Mouse (Mus musculus) embryonic facial prominence, embryonic 15.5 days (tissue): ENCODE measurements at regions not wholly inside any gene's neighbourhood (a gene's known extent, or its start where the extent isn't known, plus 50 kb on each side); places are given as distances from the start of the nearest gene placed in this dataset.

Source experiments
- ATAC-seq: fragments of 200-750 bp; cut with Nextera tagmentation; 2 replicates; pipeline ENCODE4 v1.8.0; 2017; ENCODE audit warnings: low read depth, moderate TSS enrichment; ENCODE audit not compliant: insufficient number of reproducible peaks, low FRiP score, low TSS enrichment
- H3K27ac ChIP-seq: fragments of 300-500 bp; sonication (generic); replicated peaks from 2 replicates; pipeline ENCODE4 v1.5.1; 2015; ENCODE audit warnings: mild to moderate bottlenecking, inconsistent platforms
- H3K27me3 ChIP-seq: fragments of 300-500 bp; sonication (generic); 2 replicates; pipeline ENCODE4 v1.6.1; 2015; ENCODE audit warnings: inconsistent platforms
- H3K36me3 ChIP-seq: fragments of 300-500 bp; sonication (generic); 2 replicates; pipeline ENCODE4 v1.6.1; 2015; ENCODE audit warnings: mild to moderate bottlenecking, inconsistent platforms
- H3K4me1 ChIP-seq: fragments of 300-500 bp; sonication (generic); 2 replicates; pipeline ENCODE4 v1.6.1; 2015; ENCODE audit warnings: inconsistent platforms
- H3K4me2 ChIP-seq: fragments of 300-500 bp; sonication (generic); replicated peaks from 2 replicates; pipeline ENCODE4 v1.6.1; 2015; ENCODE audit warnings: mild to moderate bottlenecking, inconsistent platforms
- H3K4me3 ChIP-seq: fragments of 300-500 bp; sonication (generic); replicated peaks from 2 replicates; pipeline ENCODE4 v1.5.1; 2015; ENCODE audit warnings: mild to moderate bottlenecking, inconsistent platforms
- H3K9ac ChIP-seq: fragments of 300-500 bp; sonication (generic); 2 replicates; pipeline ENCODE4 v1.6.1; 2015; ENCODE audit warnings: inconsistent platforms
- H3K9me3 ChIP-seq: fragments of 300-500 bp; sonication (generic); replicated peaks from 2 replicates; pipeline ENCODE4 v1.6.1; 2016; ENCODE audit warnings: inconsistent platforms
- WGBS: fragments of 180-500 bp; shearing (Covaris S2); methylation state at CpG from one replicate; pipeline ENCODE4 v1.1.7; 2015; 5-methylcytosine and 5-hydroxymethylcytosine counted together

- Histone ChIP-seq H3K4me2 (no peak overlapping the region), H3K9ac (no peak overlapping the region), H3K4me3 (no peak overlapping the region), H3K27ac (no peak overlapping the region), H3K27me3 (no peaks in the 10 kb centered on the region), H3K36me3 (no peaks in the 10 kb centered on the region), H3K9me3 (no peaks in the 10 kb centered on the region), H3K4me1 (no peaks in the 10 kb centered on the region)
- 52% methylated on average over 8 of the region's 8 CpGs for WGBS
- no peak for ATAC-seq
These were observed 887.8 kb upstream of the Lrrc6 start for GRCm38 (mm10) chr15:67388514-67388913.

GRCm38 (mm10) chr15:67386896-67387295, 886.2 kb upstream of the Lrrc6 start:
- Histone ChIP-seq H3K9ac (no peak overlapping the region), H3K4me1 (no peaks in the 10 kb centered on the region), H3K9me3 (no peaks in the 10 kb centered on the region), H3K27ac (no peak overlapping the region), H3K36me3 (no peaks in the 10 kb centered on the region), H3K27me3 (no peaks in the 10 kb centered on the region), H3K4me3 (no peak overlapping the region), H3K4me2 (no peak overlapping the region)
- no peak for ATAC-seq

GRCm38 (mm10) chr15:67373599-67373998, 872.9 kb upstream of the Lrrc6 start:
- no peak for ATAC-seq
- WGBS: 55% methylated on average over 4 of the region's 4 CpGs
- Histone ChIP-seq H3K9ac (no peak overlapping the region), H3K9me3 (no peaks in the 10 kb centered on the region), H3K4me3 (no peak overlapping the region), H3K4me2 (no peak overlapping the region), H3K27ac (no peak overlapping the region), H3K4me1 (peaks cover 2% of the 10 kb centered on the region; the same call in 1 of the 2 replicates), H3K27me3 (no peaks in the 10 kb centered on the region), H3K36me3 (no peaks in the 10 kb centered on the region)

GRCm38 (mm10) chr15:67373030-67373429, 872.3 kb upstream of the Lrrc6 start:
- Histone ChIP-seq H3K36me3 (no peaks in the 10 kb centered on the region), H3K4me3 (no peak overlapping the region), H3K27me3 (no peaks in the 10 kb centered on the region), H3K9ac (no peak overlapping the region), H3K27ac (no peak overlapping the region), H3K9me3 (no peaks in the 10 kb centered on the region), H3K4me1 (peaks cover 2% of the 10 kb centered on the region; the same call in 1 of the 2 replicates), H3K4me2 (no peak overlapping the region)
- WGBS: 35% methylated on average over 8 of the region's 8 CpGs
- peak; percentile 39; the same call in 1 of the 2 replicates for ATAC-seq

GRCm38 (mm10) chr15:67364099-67364756, 863.5 kb upstream of the Lrrc6 start:
- ATAC-seq: no peak

GRCm38 (mm10) chr15:67361012-67361571, 860.4 kb upstream of the Lrrc6 start:
- WGBS: 3% methylated on average over 1 of the region's 1 CpGs
- Histone ChIP-seq H3K36me3 (no peaks in the 10 kb centered on the region), H3K4me1 (no peaks in the 10 kb centered on the region)

More at GRCm38 (mm10) chr15:67364099-67364756, 863.5 kb upstream of the Lrrc6 start:
- H3K27me3 ChIP-seq: no peaks in the 10 kb centered on the region
- no peak overlapping the region for H3K4me2 ChIP-seq
- no peak overlapping the region for H3K4me3 ChIP-seq
- WGBS: 44% methylated on average over 4 of the region's 4 CpGs
- H3K9ac ChIP-seq: no peak overlapping the region
- H3K27ac ChIP-seq: no peak overlapping the region
- H3K36me3 ChIP-seq: no peaks in the 10 kb centered on the region
- no peaks in the 10 kb centered on the region for H3K9me3 ChIP-seq
- H3K4me1 ChIP-seq: no peaks in the 10 kb centered on the region

DNA sequence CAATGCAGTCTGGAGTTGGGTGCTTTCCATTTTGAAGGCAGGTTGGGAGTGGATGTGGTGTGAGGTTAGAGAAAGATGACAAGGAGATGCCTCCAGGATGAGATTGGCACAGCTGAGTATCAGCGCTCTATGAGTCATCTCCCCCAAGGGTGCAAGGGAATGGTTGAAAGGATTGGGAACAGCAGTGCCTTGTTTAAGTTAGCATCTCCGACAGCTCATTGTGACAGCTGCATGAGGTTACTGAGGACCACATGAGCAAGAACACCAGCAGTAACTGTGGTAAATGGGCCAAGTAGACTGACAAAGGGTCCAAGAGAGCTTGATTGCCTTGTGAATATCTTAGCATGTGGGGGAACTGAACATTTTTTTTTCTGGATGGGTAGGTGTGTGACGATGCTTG, 857.2 kb upstream of the Lrrc6 start:
- H3K36me3 ChIP-seq: no peaks in the 10 kb centered on the region
- ATAC-seq: no peak
- no peak overlapping the region for H3K27ac ChIP-seq
- no peaks in the 10 kb centered on the region for H3K4me1 ChIP-seq
- WGBS: 70% methylated on average over 3 of the region's 3 CpGs
- no peak overlapping the region for H3K4me2 ChIP-seq
- no peaks in the 10 kb centered on the region for H3K9me3 ChIP-seq
- no peak overlapping the region for H3K9ac ChIP-seq
- H3K27me3 ChIP-seq: no peaks in the 10 kb centered on the region
- no peak overlapping the region for H3K4me3 ChIP-seq

More at GRCm38 (mm10) chr15:67361012-67361571, 860.4 kb upstream of the Lrrc6 start:
- Histone ChIP-seq H3K4me2 (no peak overlapping the region), H3K27ac (no peak overlapping the region), H3K9me3 (no peaks in the 10 kb centered on the region), H3K4me3 (no peak overlapping the region), H3K27me3 (no peaks in the 10 kb centered on the region), H3K9ac (no peak overlapping the region)
- ATAC-seq: no peak

GRCm38 (mm10) chr15:67355334-67355733, 854.6 kb upstream of the Lrrc6 start:
- H3K27ac ChIP-seq: no peak overlapping the region
- no peak for ATAC-seq
- H3K9me3 ChIP-seq: no peaks in the 10 kb centered on the region
- H3K36me3 ChIP-seq: no peaks in the 10 kb centered on the region
- H3K9ac ChIP-seq: no peak overlapping the region
- H3K4me3 ChIP-seq: no peak overlapping the region
- no peak overlapping the region for H3K4me2 ChIP-seq
- no peaks in the 10 kb centered on the region for H3K27me3 ChIP-seq
- no peaks in the 10 kb centered on the region for H3K4me1 ChIP-seq

DNA sequence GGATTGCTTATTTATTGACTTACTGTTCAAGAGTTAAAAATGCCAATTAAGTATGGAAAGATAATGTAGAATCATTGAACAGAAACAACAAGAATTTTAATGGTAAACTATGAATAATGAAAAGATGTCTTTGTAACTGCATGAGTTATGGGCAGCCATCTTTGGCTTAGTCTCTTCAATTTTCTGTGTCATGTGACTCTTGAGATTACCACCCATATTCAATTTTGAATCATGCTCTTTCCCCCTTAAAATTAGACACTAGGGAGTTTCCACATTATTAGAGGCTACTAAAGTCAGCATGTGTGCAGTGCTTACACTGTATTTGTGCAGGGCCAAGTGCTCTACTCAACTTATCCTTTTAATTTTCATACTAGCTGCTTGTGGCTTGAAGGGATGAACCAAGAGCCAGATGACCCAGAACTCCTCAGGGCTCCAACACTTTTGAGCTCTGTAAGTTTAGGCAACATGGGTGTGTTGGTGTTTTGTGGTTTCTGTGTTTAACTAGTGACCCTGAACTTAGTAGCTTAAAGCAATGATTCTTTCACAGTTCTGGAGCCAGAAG, 854.0 kb upstream of the Lrrc6 start:
- Histone ChIP-seq H3K36me3 (no peaks in the 10 kb centered on the region), H3K4me3 (no peak overlapping the region), H3K9me3 (no peaks in the 10 kb centered on the region), H3K9ac (no peak overlapping the region), H3K4me2 (no peak overlapping the region), H3K27ac (no peak overlapping the region), H3K27me3 (no peaks in the 10 kb centered on the region), H3K4me1 (no peaks in the 10 kb centered on the region)
- no peak for ATAC-seq

DNA sequence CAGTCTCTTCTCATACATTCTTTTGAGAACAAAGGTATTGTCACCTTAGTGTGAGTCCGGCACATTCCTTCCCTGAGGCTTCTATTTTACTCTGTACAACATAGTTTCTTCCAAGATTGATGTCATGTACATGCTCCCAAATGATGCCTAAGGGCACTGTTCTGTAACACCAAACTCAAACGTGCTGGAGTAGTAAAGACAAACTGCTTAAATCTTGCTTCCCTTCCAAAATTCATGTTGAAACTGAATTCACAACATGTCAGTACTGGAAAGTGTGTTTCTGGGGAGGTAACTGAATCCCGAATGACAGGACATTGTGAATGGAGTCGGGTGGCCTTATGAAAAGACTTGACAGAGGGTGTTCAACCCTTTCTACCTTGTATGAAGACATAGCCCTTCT, 848.8 kb upstream of the Lrrc6 start:
- H3K9me3 ChIP-seq: no peaks in the 10 kb centered on the region
- H3K4me1 ChIP-seq: no peaks in the 10 kb centered on the region
- no peak overlapping the region for H3K4me2 ChIP-seq
- H3K9ac ChIP-seq: no peak overlapping the region
- 61% methylated on average over 4 of the region's 4 CpGs for WGBS
- no peak overlapping the region for H3K4me3 ChIP-seq
- ATAC-seq: no peak
- no peaks in the 10 kb centered on the region for H3K36me3 ChIP-seq
- H3K27ac ChIP-seq: no peak overlapping the region
- no peaks in the 10 kb centered on the region for H3K27me3 ChIP-seq

DNA sequence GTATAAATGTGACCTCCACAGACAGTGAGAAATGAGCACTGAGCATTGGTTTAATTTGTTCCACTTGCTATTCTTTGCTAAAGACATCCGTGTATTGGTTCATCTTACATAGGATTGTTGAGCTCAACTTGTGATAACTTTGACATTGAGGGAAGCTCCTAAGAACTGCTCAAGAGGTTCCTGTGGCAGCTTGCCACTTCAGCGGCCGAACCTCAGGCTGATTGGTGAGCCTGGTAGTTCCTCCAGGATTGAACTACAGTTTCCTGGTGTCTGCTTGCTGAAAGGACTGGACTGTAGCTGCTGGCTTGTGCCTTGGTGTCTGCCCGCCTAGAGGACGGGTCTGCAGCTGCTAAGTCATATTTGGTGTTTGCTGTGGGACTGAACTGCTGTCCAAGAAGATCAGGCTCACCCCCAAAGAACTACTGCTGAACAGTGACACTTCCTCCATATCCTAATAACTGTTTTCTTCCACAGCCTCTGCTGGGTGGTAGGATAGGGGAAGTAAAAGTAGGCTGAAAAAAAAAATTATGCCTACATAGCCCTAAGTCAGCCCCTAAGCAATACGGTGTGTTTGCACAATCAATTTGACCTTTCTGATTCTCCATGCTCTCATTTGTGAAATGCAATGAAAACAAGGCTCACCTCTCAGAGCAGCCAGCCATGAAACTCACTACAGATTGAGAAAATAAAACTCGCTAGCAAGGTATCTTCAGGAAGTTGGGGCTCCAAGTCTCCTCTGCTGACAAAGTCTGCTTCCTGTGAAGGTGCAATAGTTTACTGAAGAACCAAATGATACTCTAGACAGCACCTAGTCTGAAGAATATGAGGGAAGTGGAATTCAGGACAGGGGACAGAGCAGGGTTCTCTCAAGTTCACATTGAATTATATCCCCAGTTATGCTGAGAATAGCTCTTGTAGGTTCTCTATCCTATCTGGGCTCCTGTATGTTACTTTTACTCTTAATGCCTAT, 844.8 kb upstream of the Lrrc6 start:
- WGBS: 71% methylated on average over 7 of the region's 7 CpGs
- no peaks in the 10 kb centered on the region for H3K9me3 ChIP-seq

More for the DNA sequence above, 844.8 kb upstream of the Lrrc6 start:
- no peak for ATAC-seq
- Histone ChIP-seq H3K27ac (no peak overlapping the region), H3K4me3 (no peak overlapping the region), H3K4me1 (no peaks in the 10 kb centered on the region), H3K27me3 (no peaks in the 10 kb centered on the region), H3K36me3 (no peaks in the 10 kb centered on the region), H3K4me2 (no peak overlapping the region), H3K9ac (no peak overlapping the region)
